Mouse (Mus musculus) thymus, adult 2 months (tissue): Measurements from ENCODE around the gene Rxra.

Source experiments
- CTCF ChIP-seq: fragments of 200-500 bp; IDR thresholded peaks from 2 replicates; pipeline ENCODE4 v1.5.1; 2012; ENCODE audit warnings: mild to moderate bottlenecking, control low read depth, low read length, moderate library complexity, borderline replicate concordance; ENCODE audit not compliant: control insufficient read depth, poor library complexity, insufficient read depth; ENCODE audit errors: extremely low read depth
- POLR2A ChIP-seq: fragments of 200-500 bp; IDR thresholded peaks from 2 replicates; pipeline ENCODE4 v1.6.1; 2012; ENCODE audit warnings: mild to moderate bottlenecking, low read length, control low read depth, moderate library complexity; ENCODE audit not compliant: control insufficient read depth, poor library complexity, insufficient read depth; ENCODE audit errors: extremely low read depth

DNA sequence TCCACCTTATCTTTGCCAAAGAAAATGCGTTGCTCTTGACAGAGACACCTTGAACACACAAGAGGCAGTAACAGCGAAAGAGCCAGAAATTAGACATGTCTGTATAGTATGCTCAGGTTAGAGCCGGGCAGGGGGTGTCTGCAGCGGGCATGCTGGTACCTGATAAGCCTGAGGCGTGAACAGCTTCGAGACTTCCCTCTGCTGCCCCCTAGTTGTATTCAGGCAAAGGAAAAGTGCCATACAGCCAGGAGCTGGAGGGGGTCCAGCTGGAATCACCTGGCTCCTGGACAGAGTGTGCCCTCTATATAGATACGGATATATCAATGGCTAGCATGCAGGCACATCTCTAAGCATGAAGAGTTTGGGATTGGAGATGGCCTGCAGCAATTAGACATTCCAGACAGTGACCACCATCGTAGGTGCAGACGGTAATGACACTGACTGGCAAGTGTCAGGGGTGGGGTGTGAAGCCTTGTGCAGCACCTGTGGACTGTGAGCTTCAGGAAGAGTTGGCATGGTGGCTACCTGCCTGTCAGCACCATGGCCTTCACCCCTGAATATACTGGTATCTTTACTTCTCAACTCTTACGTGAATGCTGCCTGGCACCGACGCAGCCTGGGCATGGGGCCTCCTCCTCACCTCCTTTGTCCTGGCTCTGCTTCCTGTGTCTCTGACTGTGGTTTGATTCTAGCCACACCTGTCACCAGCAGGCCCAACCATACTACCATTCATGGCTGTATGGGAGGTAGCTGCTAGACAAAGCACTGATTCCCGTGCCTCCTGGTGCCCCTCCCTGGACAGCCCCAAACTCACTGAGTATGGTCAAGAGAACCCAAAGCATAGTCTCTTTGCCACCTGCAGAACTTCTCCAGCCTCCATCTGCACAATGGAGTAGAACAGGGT, 54.0 kb downstream of the Rxra start:
- TF ChIP-seq CTCF = no peak
- no peak for TF ChIP-seq POLR2A
